Mouse (Mus musculus): ENCODE data around the gene H2al2a. TPM values are rescaled to one million over a fixed set of nuclear protein-coding genes. Genes with fewer than 3 reads are reported as not detected.

H2al2a gene
- total RNA-seq, 1 experiment = not detected

DNA sequence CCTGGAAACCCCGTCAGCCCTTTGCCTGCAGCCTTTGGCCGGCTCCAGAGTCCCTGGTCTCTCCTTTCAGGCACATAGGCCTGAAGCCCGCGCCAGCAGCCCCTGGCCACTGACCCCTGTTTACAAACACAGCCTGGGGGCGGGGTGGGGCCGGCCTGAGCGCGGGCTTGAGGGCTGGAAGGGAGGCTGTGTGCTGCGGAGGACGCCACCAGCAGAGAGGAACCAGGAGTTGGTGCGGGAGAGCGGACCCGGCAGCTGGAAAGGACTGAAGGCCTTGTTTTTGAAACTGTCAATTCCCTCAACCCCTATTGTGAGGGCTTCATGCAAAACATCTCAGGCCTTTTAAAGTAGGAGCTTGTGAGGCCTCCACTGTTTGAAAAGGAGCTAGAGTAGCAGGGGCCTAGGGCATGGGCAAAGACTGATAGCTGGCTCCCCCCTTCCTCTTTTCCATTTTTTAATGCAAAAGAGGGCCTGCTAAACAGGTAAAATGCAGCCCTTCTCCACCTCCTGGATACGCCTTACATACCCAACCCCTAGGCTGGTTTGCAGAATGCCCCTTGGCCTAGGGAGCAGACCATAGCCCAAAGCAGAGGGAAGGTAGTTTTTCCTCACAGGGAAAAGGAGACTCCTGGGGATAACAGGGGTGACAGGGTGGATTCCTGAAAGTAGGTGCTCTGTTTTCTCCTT, 44.6 kb upstream of the H2al2a start:
- in situ Hi-C loops (cut with MboI; ENCODE audit: low sequenced_read_pairs in 2 of 2, unreplicated experiment in 2 of 2) = loop anchor here in 1 of 2 experiments (5.0 to 25.0 kb wide), 3 partner anchors 566 to 1396 kb away; partner anchors contain the start of genes Ptf1a and Spag6
- no peaks in the 10 kb centered on the region for H3K9me3 ChIP-seq (ENCODE audit: control insufficient read depth, insufficient read depth, low read depth, low read length)
- TF ChIP-seq ZC3H11A (IDR thresholded peaks at IDR 0.05; ENCODE audit: borderline replicate concordance, low read depth, low read length) = no peak
- no peak for TF ChIP-seq HCFC1 (IDR thresholded peaks at IDR 0.05; ENCODE audit: borderline replicate concordance, insufficient read depth, low read length)
- TF ChIP-seq CHD2 (IDR thresholded peaks at IDR 0.05; ENCODE audit: low read depth, low read length) = no peak
- no peak for TF ChIP-seq MAFK (IDR thresholded peaks at IDR 0.05; ENCODE audit: insufficient read depth, low read depth, low read length)
- TF ChIP-seq ZNF384 (IDR thresholded peaks at IDR 0.05; ENCODE audit: low read depth, low read length) = no peak
- H3K36me3 ChIP-seq (ENCODE audit: control insufficient read depth, insufficient read depth, low read length, poor library complexity, severe bottlenecking) = no peaks in the 10 kb centered on the region
- peak overlapping the region; percentile 47 to 54; a peak in 3 of 4 replicates for H3K4me3 ChIP-seq (ENCODE audit: insufficient read depth in 1 of 2, low read depth in 1 of 2, low read length in 2 of 2, poor library complexity in 1 of 2, severe bottlenecking in 1 of 2)
- DNase-seq (ENCODE audit: low read depth, low spot score) = no peak
- no peaks in the 10 kb centered on the region for H3K4me1 ChIP-seq (ENCODE audit: control insufficient read depth in 2 of 2, insufficient read depth in 2 of 2, low read length in 2 of 2, poor library complexity in 1 of 2)
- H3K9ac ChIP-seq (ENCODE audit: insufficient read depth, low read depth, low read length, poor library complexity, severe bottlenecking) = peak overlapping the region; percentile 29
- H3K27ac ChIP-seq (ENCODE audit: insufficient read depth, low read depth, low read length, poor library complexity, severe bottlenecking) = no peak overlapping the region

- TF ChIP-seq MAFK (IDR thresholded peaks at IDR 0.05; ENCODE audit: insufficient read depth, low read depth, low read length) (no peak), HCFC1 (IDR thresholded peaks at IDR 0.05; ENCODE audit: borderline replicate concordance, insufficient read depth, low read length) (peak; percentile 64; the same call in 1 of the 2 replicates)
- Histone ChIP-seq H3K9me3 (ENCODE audit: control insufficient read depth, insufficient read depth, low read depth, low read length) (no peaks in the 10 kb centered on the region), H3K4me3 (ENCODE audit: insufficient read depth in 1 of 2, low read depth in 1 of 2, low read length in 2 of 2, poor library complexity in 1 of 2, severe bottlenecking in 1 of 2) (peak overlapping the region; percentile 47 to 54), H3K4me1 (ENCODE audit: control insufficient read depth in 2 of 2, insufficient read depth in 2 of 2, low read length in 2 of 2, poor library complexity in 1 of 2) (no peaks in the 10 kb centered on the region), H3K27ac (ENCODE audit: insufficient read depth, low read depth, low read length, poor library complexity, severe bottlenecking) (peak overlapping the region; percentile 21; the same call in 1 of the 2 replicates), H3K36me3 (ENCODE audit: control insufficient read depth, insufficient read depth, low read length, poor library complexity, severe bottlenecking) (no peaks in the 10 kb centered on the region), H3K9ac (ENCODE audit: insufficient read depth, low read depth, low read length, poor library complexity, severe bottlenecking) (peak overlapping the region; percentile 29)
- in situ Hi-C loops (cut with MboI; ENCODE audit: low sequenced_read_pairs in 2 of 2, unreplicated experiment in 2 of 2) = loop anchor here in 1 of 2 experiments (5.0 to 25.0 kb wide), 3 partner anchors 567 to 1397 kb away; partner anchors contain the start of genes Ptf1a and Spag6
- DNase-seq (ENCODE audit: low read depth, low spot score) = peak; percentile 53
Observed at GRCm38 (mm10) chr2:18040347-18041160, 43.8 kb upstream of the H2al2a start.

DNA sequence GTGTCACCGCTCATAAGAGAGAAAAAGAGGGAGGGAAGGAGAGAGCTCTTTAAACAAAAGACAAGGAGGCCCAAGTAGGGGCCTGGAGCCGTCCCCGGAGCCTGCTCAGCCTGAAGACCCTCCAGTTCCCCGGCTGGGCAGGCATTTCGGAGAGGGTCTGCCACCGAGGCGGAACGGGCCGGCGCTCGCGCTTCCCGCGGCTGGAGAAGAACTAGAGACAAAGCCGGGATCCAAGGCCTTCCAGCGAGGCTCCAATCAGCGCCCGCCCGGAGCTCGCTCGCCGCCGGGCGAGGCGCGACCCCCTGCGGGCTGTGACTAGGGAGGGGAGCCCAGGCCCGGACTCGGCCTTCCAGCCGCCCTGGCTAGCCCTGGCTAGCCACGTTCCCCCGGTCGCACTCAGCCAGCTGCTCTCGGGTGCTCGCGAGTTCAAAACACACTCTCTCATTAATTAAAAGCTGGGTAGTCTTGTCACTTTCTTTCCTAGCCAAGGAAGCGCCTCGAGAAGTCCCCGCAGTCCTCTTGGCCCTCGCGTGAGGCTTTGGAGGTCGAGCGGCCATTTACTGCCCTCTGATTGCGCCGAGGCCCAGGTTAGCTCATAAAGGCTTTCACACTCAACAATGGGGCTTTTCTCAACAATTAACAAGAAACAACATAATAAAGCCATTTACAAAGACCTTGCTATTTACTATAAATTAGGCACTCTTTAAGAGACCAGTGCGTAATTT, 43.0 kb upstream of the H2al2a start:
- in situ Hi-C loops (cut with MboI; ENCODE audit: low sequenced_read_pairs in 2 of 2, unreplicated experiment in 2 of 2) = loop anchor here (5.0 to 25.0 kb wide), 4 partner anchors 568 to 1398 kb away; partner anchors contain the start of genes Bmi1 (in 1 of the 2), Ptf1a (in 1 of the 2) and Spag6 (in 1 of the 2)
- Histone ChIP-seq H3K27ac (ENCODE audit: insufficient read depth, low read depth, low read length, poor library complexity, severe bottlenecking) (no peak overlapping the region; the same call in 1 of the 2 replicates), H3K4me3 (ENCODE audit: insufficient read depth in 1 of 2, low read depth in 1 of 2, low read length in 2 of 2, poor library complexity in 1 of 2, severe bottlenecking in 1 of 2) (peak overlapping the region; percentile 54), H3K9ac (ENCODE audit: insufficient read depth, low read depth, low read length, poor library complexity, severe bottlenecking) (peak overlapping the region; percentile 66; the same call in 1 of the 2 replicates), H3K36me3 (ENCODE audit: control insufficient read depth, insufficient read depth, low read length, poor library complexity, severe bottlenecking) (no peaks in the 10 kb centered on the region), H3K9me3 (ENCODE audit: control insufficient read depth, insufficient read depth, low read depth, low read length) (no peaks in the 10 kb centered on the region), H3K4me1 (ENCODE audit: control insufficient read depth in 2 of 2, insufficient read depth in 2 of 2, low read length in 2 of 2, poor library complexity in 1 of 2) (no peaks in the 10 kb centered on the region)
- TF ChIP-seq ZNF384 (IDR thresholded peaks at IDR 0.05; ENCODE audit: low read depth, low read length) = no peak
- no peak for TF ChIP-seq ZC3H11A (IDR thresholded peaks at IDR 0.05; ENCODE audit: borderline replicate concordance, low read depth, low read length)
- no peak for TF ChIP-seq MAFK (IDR thresholded peaks at IDR 0.05; ENCODE audit: insufficient read depth, low read depth, low read length)
- TF ChIP-seq HCFC1 (IDR thresholded peaks at IDR 0.05; ENCODE audit: borderline replicate concordance, insufficient read depth, low read length) = no peak
- no peak for TF ChIP-seq CHD2 (IDR thresholded peaks at IDR 0.05; ENCODE audit: low read depth, low read length)
- DNase-seq (ENCODE audit: low read depth, low spot score) = peak; percentile 51

- no peak for DNase-seq (ENCODE audit: low read depth, low spot score)
- no peaks in the 10 kb centered on the region for H3K4me1 ChIP-seq (ENCODE audit: control insufficient read depth in 2 of 2, insufficient read depth in 2 of 2, low read length in 2 of 2, poor library complexity in 1 of 2)
- H3K27ac ChIP-seq (ENCODE audit: insufficient read depth, low read depth, low read length, poor library complexity, severe bottlenecking) = no peak overlapping the region
- no peaks in the 10 kb centered on the region for H3K36me3 ChIP-seq (ENCODE audit: control insufficient read depth, insufficient read depth, low read length, poor library complexity, severe bottlenecking)
- TF ChIP-seq HCFC1 (IDR thresholded peaks at IDR 0.05; ENCODE audit: borderline replicate concordance, insufficient read depth, low read length) (no peak), MAFK (IDR thresholded peaks at IDR 0.05; ENCODE audit: insufficient read depth, low read depth, low read length) (no peak), ZC3H11A (IDR thresholded peaks at IDR 0.05; ENCODE audit: borderline replicate concordance, low read depth, low read length) (no peak), ZNF384 (IDR thresholded peaks at IDR 0.05; ENCODE audit: low read depth, low read length) (no peak)
- 0 out of 4 replicates have a peak overlapping the region, but pooled peaks of 1 of the 2 experiments have one; percentile 54 for H3K4me3 ChIP-seq (ENCODE audit: insufficient read depth in 1 of 2, low read depth in 1 of 2, low read length in 2 of 2, poor library complexity in 1 of 2, severe bottlenecking in 1 of 2)
- peak overlapping the region; percentile 19; the same call in 1 of the 2 replicates for H3K9ac ChIP-seq (ENCODE audit: insufficient read depth, low read depth, low read length, poor library complexity, severe bottlenecking)
- no peaks in the 10 kb centered on the region for H3K9me3 ChIP-seq (ENCODE audit: control insufficient read depth, insufficient read depth, low read depth, low read length)
- in situ Hi-C loops (cut with MboI; ENCODE audit: low sequenced_read_pairs in 2 of 2, unreplicated experiment in 2 of 2) = loop anchor here (5.0 to 25.0 kb wide), 2 partner anchors 638 to 1398 kb away; partner anchors contain the start of genes Bmi1 (in 1 of the 2) and Ptf1a (in 1 of the 2)
Observed at GRCm38 (mm10) chr2:18038895-18039371, 42.2 kb upstream of the H2al2a start.

Measured in ES-E14 (cell line).